Mouse (Mus musculus) heart, embryonic 12.5 days (tissue): ENCODE results near the gene Lmtk3. TPM values are rescaled to one million over a fixed set of nuclear protein-coding genes. Genes with fewer than 3 reads are reported as not detected.

Experiments
- ATAC-seq: fragments of 200-750 bp; cut with Nextera tagmentation; 2 replicates; pipeline ENCODE4 v1.8.0; 2017; ENCODE audit warnings: moderate TSS enrichment, moderate library complexity; ENCODE audit not compliant: insufficient number of reproducible peaks, low FRiP score
- H3K27ac ChIP-seq: fragments of 300-500 bp; sonication (generic); 2 replicates; pipeline ENCODE4 v1.5.1; 2016; ENCODE audit warnings: mild to moderate bottlenecking, moderate library complexity; ENCODE audit not compliant: poor library complexity, severe bottlenecking
- H3K27me3 ChIP-seq: fragments of 300-500 bp; sonication (generic); replicated peaks from 2 replicates; pipeline ENCODE4 v1.6.1; 2016; ENCODE audit warnings: mild to moderate bottlenecking, moderate library complexity
- H3K36me3 ChIP-seq: fragments of 300-500 bp; sonication (generic); 2 replicates; pipeline ENCODE4 v1.6.1; 2016; ENCODE audit warnings: mild to moderate bottlenecking, moderate library complexity
- H3K4me1 ChIP-seq: fragments of 300-500 bp; sonication (generic); replicated peaks from 2 replicates; pipeline ENCODE4 v1.6.1; 2016; ENCODE audit warnings: mild to moderate bottlenecking
- H3K4me2 ChIP-seq: fragments of 300-500 bp; sonication (generic); 2 replicates; pipeline ENCODE4 v1.6.1; 2016; ENCODE audit warnings: mild to moderate bottlenecking, moderate library complexity
- H3K4me3 ChIP-seq: fragments of 300-500 bp; sonication (generic); 2 replicates; pipeline ENCODE4 v1.5.1; 2016; ENCODE audit warnings: mild to moderate bottlenecking
- H3K9ac ChIP-seq: fragments of 300-500 bp; sonication (generic); 2 replicates; pipeline ENCODE4 v1.6.1; 2016; ENCODE audit warnings: mild to moderate bottlenecking, moderate library complexity
- H3K9me3 ChIP-seq: fragments of 300-500 bp; sonication (generic); replicated peaks from 2 replicates; pipeline ENCODE4 v1.6.1; 2016; ENCODE audit warnings: mild to moderate bottlenecking, moderate library complexity
- WGBS: fragments of 180-500 bp; shearing (Covaris S2); methylation state at CpG from one replicate; pipeline ENCODE4 v1.1.7; 2016; 5-methylcytosine and 5-hydroxymethylcytosine counted together
- polyA plus RNA-seq: library from polyadenylated mRNA; unstranded; fragments of >200 nt; fragmentation: Nextera tagmentation; extraction: Ambion mirVana; gene quantifications from 2 replicates; pipeline ENCODE4 v1.2.1, GENCODE M21; 2016

Gene Lmtk3
- polyA plus RNA-seq: 0.53 and 0.86 TPM in 2 replicates

- peak within 1 kb of the TSS; percentile 80 for H3K4me2 ChIP-seq
- peaks cover 32% of the 10 kb centered on the region for H3K4me1 ChIP-seq
- peak within 1 kb of the TSS; percentile 66 for H3K9ac ChIP-seq
- H3K36me3 ChIP-seq: no peaks in the 10 kb centered on the region
- H3K27me3 ChIP-seq: peaks cover 82% of the 10 kb centered on the region
- 1% methylated on average over 38 of the region's 38 CpGs for WGBS
- ATAC-seq: peak; percentile 40; the same call in 1 of the 2 replicates
- no peaks in the 10 kb centered on the region for H3K9me3 ChIP-seq
- H3K4me3 ChIP-seq: peak within 1 kb of the TSS; percentile 57
- H3K27ac ChIP-seq: no peak within 1 kb of the TSS
Observed at GRCm38 (mm10) chr7:45783511-45784091, at the start of gene Lmtk3. Gene Lmtk3 (plus strand): TSS chr7:45783738.

- no peak overlapping the region for H3K9ac ChIP-seq
- no peak overlapping the region for H3K27ac ChIP-seq
- no peak overlapping the region for H3K4me3 ChIP-seq
- no peak overlapping the region for H3K4me2 ChIP-seq
- no peaks in the 10 kb centered on the region for H3K9me3 ChIP-seq
- 7% methylated on average over 9 of the region's 9 CpGs for WGBS
- peaks cover 7% of the 10 kb centered on the region for H3K27me3 ChIP-seq
- 0 out of 2 replicates have a peak, but pooled peaks cover 5% of the 10 kb centered on the region for H3K4me1 ChIP-seq
- ATAC-seq: peak; percentile 54; the same call in 1 of the 2 replicates
- no peaks in the 10 kb centered on the region for H3K36me3 ChIP-seq
Observed at GRCm38 (mm10) chr7:45739162-45739763, 44.3 kb upstream of the Lmtk3 start.

GRCm38 (mm10) chr7:45739820-45740219, 43.7 kb upstream of the Lmtk3 start:
- Histone ChIP-seq H3K4me2 (no peak overlapping the region), H3K9me3 (no peaks in the 10 kb centered on the region), H3K27me3 (peaks cover 7% of the 10 kb centered on the region), H3K27ac (no peak overlapping the region), H3K4me1 (0 out of 2 replicates have a peak, but pooled peaks cover 5% of the 10 kb centered on the region), H3K9ac (no peak overlapping the region), H3K36me3 (no peaks in the 10 kb centered on the region), H3K4me3 (no peak overlapping the region)
- ATAC-seq: no peak
- WGBS: 67% methylated on average over 10 of the region's 10 CpGs

GRCm38 (mm10) chr7:45741308-45741707, 42.2 kb upstream of the Lmtk3 start:
- no peak overlapping the region for H3K27ac ChIP-seq
- no peak overlapping the region for H3K4me2 ChIP-seq
- H3K4me3 ChIP-seq: no peak overlapping the region
- H3K27me3 ChIP-seq: peaks cover 7% of the 10 kb centered on the region
- 68% methylated on average over 12 of the region's 12 CpGs for WGBS
- H3K9me3 ChIP-seq: no peaks in the 10 kb centered on the region
- peak overlapping the region; percentile 42; the same call in 1 of the 2 replicates for H3K9ac ChIP-seq
- ATAC-seq: no peak
- no peaks in the 10 kb centered on the region for H3K36me3 ChIP-seq
- 0 out of 2 replicates have a peak, but pooled peaks cover 5% of the 10 kb centered on the region for H3K4me1 ChIP-seq

- peak overlapping the region; percentile 30 for H3K4me3 ChIP-seq
- peak overlapping the region; percentile 60 for H3K4me2 ChIP-seq
- WGBS: 40% methylated on average over 11 of the region's 11 CpGs
- ATAC-seq: 0 out of 2 replicates have a peak, but pooled peaks have one; percentile 16
- 0 out of 2 replicates have a peak, but pooled peaks cover 5% of the 10 kb centered on the region for H3K4me1 ChIP-seq
- no peaks in the 10 kb centered on the region for H3K36me3 ChIP-seq
- peaks cover 3% of the 10 kb centered on the region for H3K9me3 ChIP-seq
- peaks cover 7% of the 10 kb centered on the region for H3K27me3 ChIP-seq
- H3K9ac ChIP-seq: peak overlapping the region; percentile 42; the same call in 1 of the 2 replicates
- H3K27ac ChIP-seq: no peak overlapping the region
Observed at GRCm38 (mm10) chr7:45741777-45742176, 41.8 kb upstream of the Lmtk3 start.

GRCm38 (mm10) chr7:45742338-45742737, 41.2 kb upstream of the Lmtk3 start:
- Histone ChIP-seq H3K9me3 (peaks cover 3% of the 10 kb centered on the region), H3K4me2 (peak overlapping the region; percentile 60), H3K4me1 (0 out of 2 replicates have a peak, but pooled peaks cover 5% of the 10 kb centered on the region), H3K27me3 (peaks cover 7% of the 10 kb centered on the region), H3K9ac (peak overlapping the region; percentile 42; the same call in 1 of the 2 replicates), H3K27ac (no peak overlapping the region), H3K36me3 (no peaks in the 10 kb centered on the region), H3K4me3 (peak overlapping the region; percentile 30)
- WGBS: 35% methylated on average over 19 of the region's 19 CpGs
- ATAC-seq: no peak

GRCm38 (mm10) chr7:45744387-45744786, 39.2 kb upstream of the Lmtk3 start:
- no peaks in the 10 kb centered on the region for H3K36me3 ChIP-seq
- H3K4me3 ChIP-seq: no peak overlapping the region
- no peak overlapping the region for H3K27ac ChIP-seq
- peaks cover 17% of the 10 kb centered on the region for H3K4me1 ChIP-seq
- no peak overlapping the region for H3K9ac ChIP-seq
- H3K9me3 ChIP-seq: peaks cover 3% of the 10 kb centered on the region
- peaks cover 7% of the 10 kb centered on the region for H3K27me3 ChIP-seq
- H3K4me2 ChIP-seq: no peak overlapping the region
- WGBS: 23% methylated on average over 2 of the region's 2 CpGs
- ATAC-seq: no peak

- Histone ChIP-seq H3K9ac (no peak overlapping the region), H3K36me3 (no peaks in the 10 kb centered on the region), H3K9me3 (peaks cover 3% of the 10 kb centered on the region), H3K4me1 (peaks cover 21% of the 10 kb centered on the region), H3K27me3 (peaks cover 7% of the 10 kb centered on the region), H3K27ac (no peak overlapping the region), H3K4me2 (no peak overlapping the region), H3K4me3 (no peak overlapping the region)
- no peak for ATAC-seq
- 54% methylated on average over 6 of the region's 6 CpGs for WGBS
Observed at GRCm38 (mm10) chr7:45746518-45746917, 37.0 kb upstream of the Lmtk3 start.

- H3K36me3 ChIP-seq: no peaks in the 10 kb centered on the region
- no peak overlapping the region for H3K4me3 ChIP-seq
- no peak overlapping the region for H3K9ac ChIP-seq
- H3K4me1 ChIP-seq: peaks cover 17% of the 10 kb centered on the region
- peaks cover under 1% of the 10 kb centered on the region for H3K27me3 ChIP-seq
- ATAC-seq: no peak
- no peak overlapping the region for H3K27ac ChIP-seq
- peaks cover 3% of the 10 kb centered on the region for H3K9me3 ChIP-seq
- 82% methylated on average over 5 of the region's 5 CpGs for WGBS
- H3K4me2 ChIP-seq: no peak overlapping the region
Observed at GRCm38 (mm10) chr7:45747450-45747849, 36.1 kb upstream of the Lmtk3 start.

GRCm38 (mm10) chr7:45748110-45748509, 35.4 kb upstream of the Lmtk3 start:
- no peaks in the 10 kb centered on the region for H3K36me3 ChIP-seq
- no peak for ATAC-seq
- H3K4me2 ChIP-seq: no peak overlapping the region
- WGBS: 65% methylated on average over 7 of the region's 7 CpGs
- no peaks in the 10 kb centered on the region; the same call in 1 of the 2 replicates for H3K27me3 ChIP-seq
- no peak overlapping the region for H3K4me3 ChIP-seq
- peaks cover 3% of the 10 kb centered on the region for H3K9me3 ChIP-seq
- H3K9ac ChIP-seq: no peak overlapping the region
- no peak overlapping the region for H3K27ac ChIP-seq
- H3K4me1 ChIP-seq: peaks cover 17% of the 10 kb centered on the region

- peaks cover 17% of the 10 kb centered on the region for H3K4me1 ChIP-seq
- 38% methylated on average over 10 of the region's 10 CpGs for WGBS
- H3K4me3 ChIP-seq: no peak overlapping the region
- H3K36me3 ChIP-seq: no peaks in the 10 kb centered on the region
- H3K27me3 ChIP-seq: peaks cover 3% of the 10 kb centered on the region; the same call in 1 of the 2 replicates
- H3K27ac ChIP-seq: no peak overlapping the region
- no peak for ATAC-seq
- peaks cover 3% of the 10 kb centered on the region for H3K9me3 ChIP-seq
- no peak overlapping the region for H3K4me2 ChIP-seq
- H3K9ac ChIP-seq: no peak overlapping the region
Observed at GRCm38 (mm10) chr7:45749401-45749800, 34.1 kb upstream of the Lmtk3 start.
